Mouse (Mus musculus): ENCODE results near the gene Xpo4. TPM values are rescaled to one million over a fixed set of nuclear protein-coding genes. Genes with fewer than 3 reads are reported as not detected.
A peak's percentile ranks its signal among the peaks of the same experiment; 100 is the strongest.

Gene Xpo4
- polyA plus RNA-seq, 2 experiments, result 15.5 to 27.4 TPM

DNA sequence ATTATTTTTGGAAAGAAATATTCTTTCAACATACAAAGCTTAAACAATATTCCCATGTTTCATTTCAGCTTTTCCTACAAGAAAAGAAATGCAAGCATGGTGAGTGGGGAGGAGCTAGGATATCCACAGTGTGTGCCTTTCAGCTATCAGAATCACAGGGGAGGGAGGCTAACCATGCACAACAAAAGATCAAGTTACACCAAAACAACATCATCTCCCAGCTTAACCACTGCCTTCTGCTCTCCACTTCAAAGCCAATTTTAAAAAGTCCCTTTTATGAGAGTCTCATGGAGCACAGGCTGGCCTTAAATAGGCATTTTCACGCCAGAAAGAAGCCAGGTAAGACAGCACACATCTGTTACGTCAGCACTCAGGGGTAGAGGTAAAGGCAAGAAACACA lies 54.2 kb downstream of the Xpo4 start:
- no peaks in the 10 kb centered on the region; the same call in none of the 2 replicates for H3K36me3 ChIP-seq (ENCODE audit: control insufficient read depth, insufficient read depth, low read length)
- H3K4me1 ChIP-seq (ENCODE audit: control insufficient read depth, insufficient read depth, low read length), result peaks cover 7% of the 10 kb centered on the region
- no peaks in the 10 kb centered on the region for H3K27me3 ChIP-seq (ENCODE audit: control insufficient read depth, insufficient read depth, low read length)
- H3K9ac ChIP-seq (ENCODE audit: low read depth, low read length, severe bottlenecking), result no peak overlapping the region
- H3K4me3 ChIP-seq (replicated peaks; ENCODE audit: low read length), result no peak overlapping the region
- no peaks in the 10 kb centered on the region for H3K9me3 ChIP-seq (ENCODE audit: control insufficient read depth, low read length)
- TF ChIP-seq POLR2A (IDR thresholded peaks at IDR 0.05; ENCODE audit: borderline replicate concordance, extremely low read depth, insufficient read depth, insufficient read length), result no peak
- 35% methylated on average over 2 of the region's 2 CpGs for WGBS
- H3K4me2 ChIP-seq (replicated peaks; ENCODE audit: low read depth, low read length, severe bottlenecking), result no peak overlapping the region
- no peak overlapping the region for H3K27ac ChIP-seq (replicated peaks; ENCODE audit: low read depth, low read length)
- no peak for DNase-seq (ENCODE audit: low spot score)
- no peak for ATAC-seq (ENCODE audit: low FRiP score, low read depth)

DNA sequence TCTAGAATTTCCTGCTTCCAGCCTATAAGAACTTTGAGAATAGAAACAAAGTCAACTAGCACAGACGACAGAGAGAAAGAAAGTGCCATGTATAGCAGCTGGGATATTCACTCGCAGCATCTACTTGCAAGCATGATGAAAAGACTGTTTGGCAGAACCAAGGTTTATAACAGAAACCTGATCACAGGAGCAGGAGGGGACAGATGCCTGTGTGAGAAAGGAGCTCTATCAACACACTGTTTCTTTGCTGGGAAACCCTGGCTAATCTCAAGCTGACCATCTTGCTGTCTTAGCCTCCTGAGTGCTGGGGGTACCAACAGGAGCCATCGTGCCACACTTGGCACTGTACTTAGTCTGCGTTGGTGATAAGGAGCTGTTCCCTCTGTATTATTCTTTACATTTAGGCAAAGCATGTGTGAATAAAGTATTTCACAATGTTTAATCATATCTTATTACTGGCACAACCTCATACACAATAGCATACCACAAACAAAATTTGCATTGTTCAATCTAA lies 55.4 kb downstream of the Xpo4 start:
- Histone ChIP-seq H3K27me3 (ENCODE audit: control insufficient read depth, insufficient read depth, low read length) (no peaks in the 10 kb centered on the region), H3K4me2 (replicated peaks; ENCODE audit: low read depth, low read length, severe bottlenecking) (no peak overlapping the region), H3K4me1 (ENCODE audit: control insufficient read depth, insufficient read depth, low read length) (peaks cover 7% of the 10 kb centered on the region), H3K36me3 (ENCODE audit: control insufficient read depth, insufficient read depth, low read length) (no peaks in the 10 kb centered on the region; the same call in none of the 2 replicates), H3K4me3 (replicated peaks; ENCODE audit: low read length) (no peak overlapping the region), H3K27ac (replicated peaks; ENCODE audit: low read depth, low read length) (no peak overlapping the region), H3K9ac (ENCODE audit: low read depth, low read length, severe bottlenecking) (no peak overlapping the region), H3K9me3 (ENCODE audit: control insufficient read depth, low read length) (no peaks in the 10 kb centered on the region)
- no peak for ATAC-seq (ENCODE audit: low FRiP score, low read depth)
- 77% methylated on average over 4 of the region's 4 CpGs for WGBS
- DNase-seq (ENCODE audit: low spot score), result no peak
- TF ChIP-seq POLR2A (IDR thresholded peaks at IDR 0.05; ENCODE audit: borderline replicate concordance, extremely low read depth, insufficient read depth, insufficient read length), result no peak

DNA sequence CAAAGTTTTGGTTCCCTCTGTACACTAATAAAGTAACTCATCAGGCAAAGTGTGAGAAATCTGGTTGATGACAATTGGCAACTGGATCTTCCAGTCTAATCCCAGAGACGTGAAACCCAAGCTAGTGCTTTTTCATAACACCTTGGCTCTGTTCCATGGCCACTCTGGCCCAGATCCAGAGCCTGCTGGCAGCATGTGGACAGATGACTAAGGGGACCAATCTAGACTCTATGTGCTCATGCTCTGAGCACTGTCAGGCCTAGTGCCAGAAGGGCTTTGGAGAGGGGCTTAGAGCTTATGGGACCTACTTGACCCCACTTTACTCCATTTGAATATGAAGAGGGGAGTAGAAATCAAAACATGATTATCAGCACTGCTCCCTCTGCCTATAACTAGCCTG lies 57.7 kb downstream of the Xpo4 start:
- DNase-seq (ENCODE audit: low spot score) (peak; percentile 86), ATAC-seq (ENCODE audit: low FRiP score, low read depth) (peak; percentile 73)
- H3K27ac ChIP-seq (replicated peaks; ENCODE audit: low read depth, low read length), result no peak overlapping the region
- no peaks in the 10 kb centered on the region for H3K9me3 ChIP-seq (ENCODE audit: control insufficient read depth, low read length)
- no peak overlapping the region for H3K4me3 ChIP-seq (replicated peaks; ENCODE audit: low read length)
- H3K36me3 ChIP-seq (ENCODE audit: control insufficient read depth, insufficient read depth, low read length), result peaks cover 13% of the 10 kb centered on the region
- WGBS, result 6% methylated on average over 1 of the region's 1 CpGs
- no peak overlapping the region for H3K4me2 ChIP-seq (replicated peaks; ENCODE audit: low read depth, low read length, severe bottlenecking)
- no peak for TF ChIP-seq POLR2A (IDR thresholded peaks at IDR 0.05; ENCODE audit: borderline replicate concordance, extremely low read depth, insufficient read depth, insufficient read length)
- H3K4me1 ChIP-seq (ENCODE audit: control insufficient read depth, insufficient read depth, low read length), result peaks cover 7% of the 10 kb centered on the region
- H3K9ac ChIP-seq (ENCODE audit: low read depth, low read length, severe bottlenecking), result no peak overlapping the region
- H3K27me3 ChIP-seq (ENCODE audit: control insufficient read depth, insufficient read depth, low read length), result no peaks in the 10 kb centered on the region

DNA sequence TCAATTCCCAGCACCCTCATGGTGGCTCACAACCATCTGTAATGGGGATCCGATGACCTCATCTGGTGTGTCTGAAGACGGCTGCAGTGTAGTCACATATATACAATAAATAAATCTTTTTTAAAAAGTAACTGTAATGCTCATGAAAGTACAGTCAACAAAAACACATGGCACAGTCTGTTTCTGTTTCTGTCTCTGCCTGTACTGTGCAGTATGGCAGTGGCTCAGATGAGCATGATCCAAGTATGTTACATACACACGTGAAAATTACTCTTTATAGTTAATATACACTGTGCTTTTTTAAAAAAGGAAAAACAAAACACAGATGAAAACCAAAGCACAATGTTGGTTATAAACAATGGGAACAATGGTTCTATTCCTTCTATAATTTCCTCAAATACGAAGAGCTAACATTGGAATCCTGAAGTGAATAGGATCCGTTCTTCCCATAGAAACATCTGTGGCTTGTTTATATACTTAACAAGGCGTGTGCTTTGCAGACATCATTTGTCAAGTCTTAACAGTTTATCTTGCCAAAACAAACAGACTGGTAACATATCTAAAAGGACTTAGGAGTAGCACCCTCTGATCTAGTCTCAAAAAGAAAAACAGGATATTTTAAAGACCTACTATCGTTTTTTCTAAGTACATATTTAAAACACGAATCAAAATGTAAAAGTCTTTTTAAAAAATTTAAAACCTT lies 58.4 kb downstream of the Xpo4 start:
- Histone ChIP-seq H3K9ac (ENCODE audit: low read depth, low read length, severe bottlenecking) (no peak overlapping the region), H3K4me2 (replicated peaks; ENCODE audit: low read depth, low read length, severe bottlenecking) (no peak overlapping the region), H3K27ac (replicated peaks; ENCODE audit: low read depth, low read length) (no peak overlapping the region), H3K4me1 (ENCODE audit: control insufficient read depth, insufficient read depth, low read length) (peaks cover 7% of the 10 kb centered on the region), H3K27me3 (ENCODE audit: control insufficient read depth, insufficient read depth, low read length) (no peaks in the 10 kb centered on the region), H3K4me3 (replicated peaks; ENCODE audit: low read length) (no peak overlapping the region), H3K9me3 (ENCODE audit: control insufficient read depth, low read length) (no peaks in the 10 kb centered on the region), H3K36me3 (ENCODE audit: control insufficient read depth, insufficient read depth, low read length) (peaks cover 18% of the 10 kb centered on the region)
- 72% methylated on average over 8 of the region's 8 CpGs for WGBS
- DNase-seq (ENCODE audit: low spot score) (peak; percentile 45), ATAC-seq (ENCODE audit: low FRiP score, low read depth) (no peak)
- no peak for TF ChIP-seq POLR2A (IDR thresholded peaks at IDR 0.05; ENCODE audit: borderline replicate concordance, extremely low read depth, insufficient read depth, insufficient read length)

DNA sequence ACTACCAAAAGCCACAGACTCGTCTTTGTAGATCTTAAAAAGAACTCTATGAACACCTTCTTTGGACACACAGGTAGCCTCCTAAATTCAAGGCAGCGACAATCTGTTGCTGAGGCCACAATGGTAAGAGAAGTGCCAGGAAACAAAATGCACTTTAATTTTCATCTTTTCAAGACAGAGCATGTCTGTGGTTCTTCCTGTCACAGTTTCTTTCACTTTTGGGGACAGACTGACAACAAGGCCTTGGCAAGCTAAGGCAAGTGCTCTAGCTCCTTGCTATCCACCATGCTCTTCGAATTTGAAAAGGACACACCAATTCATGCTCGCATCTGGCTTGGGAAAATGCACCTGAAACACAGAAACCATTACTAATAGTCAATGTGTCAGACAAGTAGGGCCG lies 72.0 kb downstream of the Xpo4 start:
- Histone ChIP-seq H3K4me3 (replicated peaks; ENCODE audit: low read length) (no peak overlapping the region), H3K9ac (ENCODE audit: low read depth, low read length, severe bottlenecking) (no peak overlapping the region), H3K4me1 (ENCODE audit: control insufficient read depth, insufficient read depth, low read length) (no peaks in the 10 kb centered on the region), H3K27me3 (ENCODE audit: control insufficient read depth, insufficient read depth, low read length) (no peaks in the 10 kb centered on the region), H3K9me3 (ENCODE audit: control insufficient read depth, low read length) (no peaks in the 10 kb centered on the region), H3K27ac (replicated peaks; ENCODE audit: low read depth, low read length) (no peak overlapping the region), H3K4me2 (replicated peaks; ENCODE audit: low read depth, low read length, severe bottlenecking) (no peak overlapping the region), H3K36me3 (ENCODE audit: control insufficient read depth, insufficient read depth, low read length) (peaks cover 75% of the 10 kb centered on the region)
- 89% methylated on average over 5 of the region's 5 CpGs for WGBS
- no peak for DNase-seq (ENCODE audit: low spot score)
- ATAC-seq (ENCODE audit: low FRiP score, low read depth), result no peak
- TF ChIP-seq POLR2A (IDR thresholded peaks at IDR 0.05; ENCODE audit: borderline replicate concordance, extremely low read depth, insufficient read depth, insufficient read length), result no peak

Measured in limb, embryonic 14.5 days (tissue).